Mouse (Mus musculus) neutrophil, adult 5-6 weeks (primary cell): ENCODE data around the gene Xpo4. TPM values are rescaled to one million over a fixed set of nuclear protein-coding genes. Genes with fewer than 3 reads are reported as not detected.

Source experiments
- ATAC-seq: fragments of 151-379, 151-347 bp; 2 replicates; pipeline ENCODE4 v1.8.0; 2017; ENCODE audit warnings: mild to moderate bottlenecking, moderate TSS enrichment; ENCODE audit not compliant: insufficient number of reproducible peaks, poor library complexity, low FRiP score, severe bottlenecking; ENCODE audit errors: extremely low read depth
- total RNA-seq: library from RNA; stranded (forward); fragments of 200-1000 nt; gene quantifications from 2 replicates; pipeline ENCODE4 v1.2.3, GENCODE M21; 2017

The Xpo4 gene
- total RNA-seq, 1 experiment from 2014 or later = 23.9 TPM

DNA sequence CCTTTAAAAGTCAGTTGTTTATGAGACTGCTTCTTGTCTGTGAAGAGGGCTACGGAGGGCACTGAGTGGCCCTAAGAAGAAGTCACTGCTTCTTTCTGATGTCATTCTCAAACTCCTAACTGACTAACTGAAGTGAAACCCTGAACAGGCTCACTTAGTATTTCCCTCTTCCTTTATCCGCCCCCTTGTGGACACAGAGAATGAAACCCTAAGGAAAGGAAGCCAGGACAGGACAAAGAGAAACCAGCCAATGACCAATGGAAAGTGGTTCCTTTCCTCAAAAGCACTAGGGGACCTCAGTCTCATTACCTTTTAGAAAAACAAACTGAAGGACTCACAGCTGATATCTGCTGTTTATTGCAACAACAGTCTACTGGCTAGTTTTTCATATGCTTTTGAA is 45.7 kb downstream of the Xpo4 start:
- peak; percentile 30; the same call in 1 of the 2 replicates for ATAC-seq

DNA sequence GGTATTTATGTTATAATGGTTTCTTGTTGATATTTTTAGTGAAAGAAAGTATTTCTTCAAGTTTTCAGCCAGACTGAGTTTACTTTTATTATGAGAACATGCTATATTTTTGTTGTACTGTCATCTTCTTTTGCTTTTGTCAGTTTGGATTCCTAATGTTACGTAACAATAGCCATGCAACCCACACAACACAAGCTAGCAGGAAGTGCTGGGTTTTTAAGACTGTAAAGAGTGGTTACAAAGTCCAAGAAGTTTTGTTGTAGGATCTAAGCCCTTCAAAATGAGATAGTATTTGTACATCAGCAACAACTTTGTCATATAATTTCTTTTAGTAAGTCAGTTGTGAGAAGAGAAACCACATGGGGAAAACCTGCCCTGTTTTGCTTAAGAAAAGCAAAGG is 47.6 kb downstream of the Xpo4 start:
- no peak for ATAC-seq

DNA sequence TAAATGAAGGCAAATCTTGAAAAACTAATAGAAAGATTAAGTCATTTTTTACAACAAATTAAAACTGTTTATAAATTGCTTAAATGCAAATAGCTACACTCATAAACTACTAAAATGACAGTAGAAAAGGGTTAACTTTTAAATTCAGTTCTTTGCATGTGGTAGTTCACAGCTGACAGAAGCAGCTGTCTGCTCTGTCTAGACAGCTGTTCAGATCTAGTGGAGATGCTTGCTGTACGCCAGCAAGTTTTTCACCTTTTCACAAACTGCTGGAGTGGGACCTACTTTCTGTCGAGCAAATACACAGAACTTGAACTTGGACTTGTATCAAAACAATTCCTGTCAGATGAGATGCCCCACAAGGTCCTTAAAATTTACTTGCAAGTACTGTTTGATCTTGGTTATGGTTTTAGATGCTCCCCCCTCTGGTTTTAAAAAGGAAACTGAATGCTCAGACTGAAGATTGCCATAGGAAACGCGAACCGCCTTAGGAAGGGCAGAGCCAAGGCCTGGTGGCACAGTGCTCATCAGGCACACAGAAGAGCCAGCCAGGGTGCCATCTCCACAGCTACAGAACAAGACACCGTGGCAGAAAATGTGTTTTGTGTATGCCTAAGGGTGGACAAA is 48.8 kb downstream of the Xpo4 start:
- ATAC-seq = no peak

DNA sequence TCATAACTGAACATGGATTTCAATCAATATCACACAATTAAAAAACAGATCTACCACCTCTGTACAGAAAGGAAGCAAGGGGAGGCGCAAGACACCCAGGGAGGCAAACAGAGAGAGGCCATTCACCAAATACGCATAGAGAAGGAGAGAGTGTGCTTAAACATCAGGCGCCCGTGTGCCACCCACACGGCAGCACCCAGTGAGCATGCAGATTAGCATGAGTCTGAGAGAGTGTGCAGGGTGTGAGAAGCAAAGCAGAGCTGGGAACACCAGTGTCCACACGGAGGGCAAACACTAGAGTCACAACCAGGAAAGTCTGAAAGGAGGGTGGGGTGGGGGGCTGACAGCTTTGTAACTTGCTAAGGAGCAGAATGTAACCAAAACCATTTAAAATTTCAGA is 49.4 kb downstream of the Xpo4 start:
- ATAC-seq = no peak

DNA sequence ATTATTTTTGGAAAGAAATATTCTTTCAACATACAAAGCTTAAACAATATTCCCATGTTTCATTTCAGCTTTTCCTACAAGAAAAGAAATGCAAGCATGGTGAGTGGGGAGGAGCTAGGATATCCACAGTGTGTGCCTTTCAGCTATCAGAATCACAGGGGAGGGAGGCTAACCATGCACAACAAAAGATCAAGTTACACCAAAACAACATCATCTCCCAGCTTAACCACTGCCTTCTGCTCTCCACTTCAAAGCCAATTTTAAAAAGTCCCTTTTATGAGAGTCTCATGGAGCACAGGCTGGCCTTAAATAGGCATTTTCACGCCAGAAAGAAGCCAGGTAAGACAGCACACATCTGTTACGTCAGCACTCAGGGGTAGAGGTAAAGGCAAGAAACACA is 54.2 kb downstream of the Xpo4 start:
- ATAC-seq = no peak

DNA sequence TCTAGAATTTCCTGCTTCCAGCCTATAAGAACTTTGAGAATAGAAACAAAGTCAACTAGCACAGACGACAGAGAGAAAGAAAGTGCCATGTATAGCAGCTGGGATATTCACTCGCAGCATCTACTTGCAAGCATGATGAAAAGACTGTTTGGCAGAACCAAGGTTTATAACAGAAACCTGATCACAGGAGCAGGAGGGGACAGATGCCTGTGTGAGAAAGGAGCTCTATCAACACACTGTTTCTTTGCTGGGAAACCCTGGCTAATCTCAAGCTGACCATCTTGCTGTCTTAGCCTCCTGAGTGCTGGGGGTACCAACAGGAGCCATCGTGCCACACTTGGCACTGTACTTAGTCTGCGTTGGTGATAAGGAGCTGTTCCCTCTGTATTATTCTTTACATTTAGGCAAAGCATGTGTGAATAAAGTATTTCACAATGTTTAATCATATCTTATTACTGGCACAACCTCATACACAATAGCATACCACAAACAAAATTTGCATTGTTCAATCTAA is 55.4 kb downstream of the Xpo4 start:
- ATAC-seq = no peak

DNA sequence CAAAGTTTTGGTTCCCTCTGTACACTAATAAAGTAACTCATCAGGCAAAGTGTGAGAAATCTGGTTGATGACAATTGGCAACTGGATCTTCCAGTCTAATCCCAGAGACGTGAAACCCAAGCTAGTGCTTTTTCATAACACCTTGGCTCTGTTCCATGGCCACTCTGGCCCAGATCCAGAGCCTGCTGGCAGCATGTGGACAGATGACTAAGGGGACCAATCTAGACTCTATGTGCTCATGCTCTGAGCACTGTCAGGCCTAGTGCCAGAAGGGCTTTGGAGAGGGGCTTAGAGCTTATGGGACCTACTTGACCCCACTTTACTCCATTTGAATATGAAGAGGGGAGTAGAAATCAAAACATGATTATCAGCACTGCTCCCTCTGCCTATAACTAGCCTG is 57.7 kb downstream of the Xpo4 start:
- no peak for ATAC-seq

DNA sequence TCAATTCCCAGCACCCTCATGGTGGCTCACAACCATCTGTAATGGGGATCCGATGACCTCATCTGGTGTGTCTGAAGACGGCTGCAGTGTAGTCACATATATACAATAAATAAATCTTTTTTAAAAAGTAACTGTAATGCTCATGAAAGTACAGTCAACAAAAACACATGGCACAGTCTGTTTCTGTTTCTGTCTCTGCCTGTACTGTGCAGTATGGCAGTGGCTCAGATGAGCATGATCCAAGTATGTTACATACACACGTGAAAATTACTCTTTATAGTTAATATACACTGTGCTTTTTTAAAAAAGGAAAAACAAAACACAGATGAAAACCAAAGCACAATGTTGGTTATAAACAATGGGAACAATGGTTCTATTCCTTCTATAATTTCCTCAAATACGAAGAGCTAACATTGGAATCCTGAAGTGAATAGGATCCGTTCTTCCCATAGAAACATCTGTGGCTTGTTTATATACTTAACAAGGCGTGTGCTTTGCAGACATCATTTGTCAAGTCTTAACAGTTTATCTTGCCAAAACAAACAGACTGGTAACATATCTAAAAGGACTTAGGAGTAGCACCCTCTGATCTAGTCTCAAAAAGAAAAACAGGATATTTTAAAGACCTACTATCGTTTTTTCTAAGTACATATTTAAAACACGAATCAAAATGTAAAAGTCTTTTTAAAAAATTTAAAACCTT is 58.4 kb downstream of the Xpo4 start:
- ATAC-seq = no peak

DNA sequence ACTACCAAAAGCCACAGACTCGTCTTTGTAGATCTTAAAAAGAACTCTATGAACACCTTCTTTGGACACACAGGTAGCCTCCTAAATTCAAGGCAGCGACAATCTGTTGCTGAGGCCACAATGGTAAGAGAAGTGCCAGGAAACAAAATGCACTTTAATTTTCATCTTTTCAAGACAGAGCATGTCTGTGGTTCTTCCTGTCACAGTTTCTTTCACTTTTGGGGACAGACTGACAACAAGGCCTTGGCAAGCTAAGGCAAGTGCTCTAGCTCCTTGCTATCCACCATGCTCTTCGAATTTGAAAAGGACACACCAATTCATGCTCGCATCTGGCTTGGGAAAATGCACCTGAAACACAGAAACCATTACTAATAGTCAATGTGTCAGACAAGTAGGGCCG is 72.0 kb downstream of the Xpo4 start:
- ATAC-seq = no peak

DNA sequence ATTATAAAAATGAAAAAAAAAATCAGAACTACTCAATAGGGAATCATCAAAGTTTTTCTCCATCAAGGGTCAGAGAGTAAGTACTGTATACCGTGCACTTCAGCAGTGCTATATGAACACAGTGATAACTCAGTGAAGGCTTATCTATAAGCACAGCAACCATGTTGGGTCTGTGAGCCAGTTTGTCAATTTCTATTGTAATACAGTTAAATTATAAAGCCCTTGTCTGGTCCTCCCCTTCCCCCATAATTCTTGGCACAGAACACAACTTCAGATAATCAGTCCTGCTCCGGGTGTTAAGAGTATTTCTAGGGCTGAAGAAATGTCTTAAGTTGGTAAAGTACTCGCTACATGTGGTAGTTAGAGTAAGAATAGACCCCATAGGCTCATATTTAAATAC is 73.4 kb downstream of the Xpo4 start:
- no peak for ATAC-seq

DNA sequence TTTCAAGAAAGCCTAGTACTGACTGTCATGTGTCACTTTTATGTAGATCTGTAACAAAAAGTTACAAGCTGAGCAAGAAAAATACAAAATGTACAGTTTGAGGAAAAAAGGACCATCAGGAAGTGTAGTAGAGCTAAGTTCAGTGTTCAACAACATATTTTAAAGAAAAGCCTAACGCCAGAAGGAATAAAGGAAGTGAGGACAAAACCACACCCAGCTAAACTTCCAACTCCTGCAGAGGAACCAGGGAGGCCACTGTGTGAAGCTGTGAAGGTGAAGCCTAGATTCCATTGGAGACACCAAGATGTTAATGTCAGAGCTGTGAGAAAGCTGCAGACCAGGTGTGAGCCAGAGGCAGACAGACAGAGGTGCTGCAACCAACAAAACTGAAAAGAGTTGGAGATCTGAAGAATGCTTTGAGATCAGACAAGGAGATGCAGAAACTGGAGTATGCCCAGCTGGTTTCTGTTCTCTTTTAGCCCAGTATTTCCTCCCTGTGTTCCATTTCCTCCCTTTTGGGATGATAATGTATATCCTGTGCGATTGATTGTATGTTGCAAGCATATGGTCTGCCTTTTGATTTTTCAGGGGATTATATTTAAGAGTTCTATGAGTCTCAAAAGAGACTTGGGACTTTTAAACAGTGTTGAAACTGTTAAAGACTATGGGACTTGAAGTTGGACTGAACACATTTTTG is 88.7 kb downstream of the Xpo4 start:
- no peak for ATAC-seq

DNA sequence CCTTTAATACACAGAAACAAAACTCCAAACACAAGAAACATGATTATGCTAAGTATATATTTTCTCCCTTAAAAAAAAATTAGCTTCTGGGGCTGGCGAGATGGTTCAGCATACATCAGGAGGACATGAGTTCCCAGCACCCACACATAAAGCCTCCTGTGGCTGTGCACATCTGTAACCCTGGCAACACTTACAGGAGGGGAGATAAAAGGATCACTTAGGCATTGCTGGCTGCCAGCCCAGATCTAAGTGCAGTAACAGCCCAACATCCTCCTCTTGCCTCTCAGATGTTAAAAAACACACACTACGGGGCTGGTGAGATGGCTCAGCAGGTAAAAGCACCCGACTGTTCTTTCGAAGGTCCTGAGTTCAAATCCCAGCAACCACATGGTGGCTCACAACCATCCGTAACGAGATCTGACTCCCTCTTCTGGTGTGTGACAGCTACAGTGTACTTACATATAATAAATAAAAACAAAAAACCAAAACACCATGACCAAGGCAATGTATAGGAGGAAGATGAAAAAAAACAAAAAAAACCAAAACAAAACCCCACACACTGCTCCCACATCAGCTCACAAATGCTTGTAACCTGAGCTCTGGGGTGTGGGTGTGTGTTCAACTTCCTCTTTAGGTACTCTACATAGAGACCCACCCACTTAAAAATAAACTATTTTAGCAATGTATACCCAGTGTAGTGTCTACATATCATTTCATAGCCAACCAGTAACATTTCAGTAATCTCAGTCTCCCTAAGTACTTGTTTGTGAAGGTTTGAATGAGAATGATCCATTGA is 90.2 kb downstream of the Xpo4 start:
- no peak for ATAC-seq

DNA sequence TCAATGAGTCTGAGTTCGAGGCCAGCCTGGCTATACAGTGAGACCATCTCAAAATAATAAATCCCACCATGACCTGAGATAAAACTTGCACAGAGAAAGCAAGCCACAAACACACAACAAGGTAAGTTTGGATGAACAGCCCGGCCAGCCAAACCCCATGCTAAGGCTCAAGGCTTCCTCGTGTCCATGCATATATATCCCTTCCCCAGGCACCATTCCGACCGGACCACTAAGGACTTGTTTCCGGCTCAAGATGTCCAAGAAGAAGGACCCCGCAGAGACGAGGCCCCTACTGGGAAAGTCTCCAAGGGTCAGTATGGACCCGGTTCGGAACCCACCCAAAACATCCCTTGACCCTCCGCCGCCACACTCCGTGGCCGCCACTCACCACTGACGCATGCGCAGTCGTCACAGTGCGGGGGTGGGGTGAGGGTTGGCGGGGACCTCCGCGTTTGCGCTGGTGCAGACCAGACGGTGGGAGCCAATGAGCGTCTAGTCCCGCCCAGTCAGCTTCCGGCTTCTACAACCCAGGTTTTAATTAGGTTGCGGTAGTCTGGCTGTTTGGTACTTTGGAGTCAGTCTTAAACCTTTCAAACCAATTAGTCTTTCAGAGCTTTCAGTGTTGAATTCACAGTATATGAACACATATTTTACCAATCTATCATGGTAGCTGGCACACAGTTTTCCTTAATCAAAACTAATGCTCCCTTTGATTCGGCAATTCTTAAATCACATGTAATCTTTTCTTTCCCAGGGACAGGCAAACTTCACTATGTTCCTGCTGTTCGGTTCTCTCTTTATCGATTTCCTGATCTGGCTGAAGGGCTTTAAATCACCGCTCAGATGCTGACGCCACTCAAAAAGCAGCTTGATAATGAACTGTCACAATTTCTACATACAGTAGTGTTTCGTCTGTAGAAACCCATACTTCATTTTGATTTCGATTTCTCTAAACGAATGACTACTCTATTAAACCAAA is 93.8 kb downstream of the Xpo4 start, which contains the start of gene Eef1akmt1:
TSS of gene Eef1akmt1 (minus strand) at position 458 of the 979 bp plus-strand sequence.
- ATAC-seq = peak; percentile 99

DNA sequence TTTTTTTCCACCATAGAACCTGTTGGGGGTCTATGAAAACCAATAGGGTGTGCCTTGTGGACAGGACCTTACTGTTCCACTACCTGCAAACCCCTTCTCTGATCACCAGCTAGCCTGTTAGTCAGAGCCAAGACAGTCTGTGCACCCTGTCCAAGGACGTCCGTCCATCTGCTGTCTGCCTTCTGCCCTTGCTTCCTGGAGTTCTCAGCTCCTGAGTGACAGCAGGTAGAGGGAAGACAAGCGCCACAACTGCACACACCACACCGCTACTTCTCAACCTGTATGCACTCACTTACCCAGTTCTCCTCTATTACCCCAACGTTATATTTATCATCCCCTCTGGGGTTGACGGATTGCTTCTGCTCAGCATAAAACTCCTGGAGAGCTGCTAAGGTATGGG is 99.6 kb downstream of the Xpo4 start:
- ATAC-seq = no peak

DNA sequence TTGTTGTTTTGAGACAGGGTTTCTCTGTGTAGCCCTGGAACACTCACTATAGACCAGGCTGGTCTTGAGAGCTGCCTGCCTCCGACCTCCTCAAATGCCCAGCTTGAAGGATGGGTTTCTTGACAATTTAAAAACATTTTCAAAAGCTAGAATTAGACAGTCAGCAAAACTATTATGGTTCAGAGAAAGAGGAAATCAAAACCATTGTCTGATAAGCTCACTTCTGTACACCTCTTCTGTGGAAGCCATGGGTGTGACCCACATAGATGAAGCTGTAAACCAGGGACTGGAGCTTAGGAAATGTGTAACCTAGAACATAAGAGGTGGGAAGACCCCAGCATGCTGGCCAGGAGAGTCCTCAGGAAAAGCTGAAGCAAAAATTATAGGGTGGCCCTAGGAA is 108.3 kb downstream of the Xpo4 start:
- ATAC-seq = no peak

DNA sequence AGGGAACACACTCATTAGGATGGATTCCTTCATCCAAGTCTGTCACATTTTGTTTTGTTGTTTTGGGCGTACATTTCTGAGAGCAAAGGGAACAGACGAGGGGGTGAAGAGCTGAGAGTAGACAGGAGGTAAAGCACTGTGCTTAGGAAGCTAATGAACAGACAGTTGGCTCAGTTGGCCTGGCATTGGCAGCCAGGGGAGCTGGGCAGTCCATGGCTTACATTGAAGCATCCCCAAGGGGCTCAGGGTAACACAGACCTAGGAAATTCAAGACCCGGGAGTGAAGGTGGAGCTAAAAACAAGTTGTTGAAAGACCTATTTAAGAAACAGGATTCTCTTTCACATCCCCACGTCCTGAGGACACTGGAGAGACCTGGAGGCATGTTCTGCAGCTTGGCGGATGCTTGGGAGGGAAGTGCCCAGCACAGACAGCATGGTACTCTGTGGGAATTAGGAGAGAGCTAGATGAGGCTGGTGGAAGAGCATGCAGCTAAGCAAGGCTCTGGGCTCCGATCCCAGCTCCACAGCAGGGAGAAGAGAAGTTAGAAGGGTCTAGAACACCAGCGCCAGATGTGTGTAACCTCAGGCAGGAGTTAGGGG is 109.7 kb downstream of the Xpo4 start:
- ATAC-seq = no peak

DNA sequence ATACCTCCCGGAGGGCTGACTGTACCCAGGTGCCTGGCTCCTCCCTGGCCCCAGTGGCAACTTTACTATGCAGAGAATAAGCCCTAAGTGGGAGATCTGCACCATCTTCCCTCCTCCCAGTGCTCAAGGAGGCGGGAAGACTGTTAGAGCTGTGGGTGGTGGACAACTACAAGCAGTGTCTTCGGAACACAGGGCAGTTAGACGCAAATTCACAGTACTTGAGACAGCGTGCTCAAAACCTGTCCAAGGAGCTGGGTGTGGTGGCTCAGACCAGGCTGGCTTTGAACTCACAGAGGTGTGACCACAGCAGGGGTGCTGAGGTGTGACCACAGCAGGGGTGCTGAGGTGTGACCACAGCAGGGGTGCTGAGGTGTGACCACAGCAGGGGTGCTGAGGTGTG is 110.8 kb downstream of the Xpo4 start:
- peak; percentile 16; the same call in 1 of the 2 replicates for ATAC-seq

DNA sequence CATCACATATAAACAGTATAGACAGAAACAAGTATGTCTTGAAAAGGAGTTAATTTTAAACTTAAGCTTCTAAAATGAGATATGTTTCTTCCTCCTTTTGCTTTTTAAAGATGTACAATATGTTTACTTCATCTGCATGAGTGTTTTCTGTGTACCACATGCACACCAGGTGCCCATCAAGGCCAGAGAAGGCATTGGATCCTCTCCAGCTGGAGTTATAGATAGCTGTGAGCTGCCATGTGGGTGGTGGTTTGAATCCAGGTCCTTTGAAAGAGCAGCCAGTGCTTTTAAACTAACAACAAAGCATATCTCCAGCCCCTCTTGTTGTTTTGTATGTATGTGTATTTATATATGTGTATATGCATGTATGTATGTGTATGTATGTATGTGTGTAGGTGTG is 112.3 kb downstream of the Xpo4 start:
- no peak for ATAC-seq
